Mouse (Mus musculus) heart, embryonic 10.5 days (tissue): Measurements from ENCODE around the gene Efcab3. TPM values are rescaled to one million over a fixed set of nuclear protein-coding genes. Genes with fewer than 3 reads are reported as not detected.
"Not testable (repeated sequence)": the region's sequence is repeated elsewhere in the genome, so short reads cannot be mapped to it uniquely, and the experiment has no call there.

ENCODE experiments used
- DNase-seq: peaks from one replicate; pipeline ENCODE4 v3.0.0-alpha.2; 2017; ENCODE audit warnings: low spot score
- H3K27ac ChIP-seq: fragments of 300-500 bp; sonication (generic); 2 replicates; pipeline ENCODE4 v1.5.1; 2016; ENCODE audit warnings: mild to moderate bottlenecking
- H3K27me3 ChIP-seq: fragments of 300-500 bp; sonication (generic); 2 replicates; pipeline ENCODE4 v1.6.1; 2016; ENCODE audit warnings: mild to moderate bottlenecking; ENCODE audit not compliant: poor library complexity, insufficient read depth, severe bottlenecking
- H3K36me3 ChIP-seq: fragments of 300-500 bp; sonication (generic); 2 replicates; pipeline ENCODE4 v1.6.1; 2016; ENCODE audit warnings: mild to moderate bottlenecking, moderate library complexity
- H3K4me1 ChIP-seq: fragments of 300-500 bp; sonication (generic); 2 replicates; pipeline ENCODE4 v1.6.1; 2016; ENCODE audit warnings: mild to moderate bottlenecking
- H3K4me3 ChIP-seq: fragments of 300-500 bp; sonication (generic); 2 replicates; pipeline ENCODE4 v1.5.1; 2016; ENCODE audit warnings: mild to moderate bottlenecking, moderate library complexity
- H3K9me3 ChIP-seq: fragments of 300-500 bp; sonication (generic); 2 replicates; pipeline ENCODE4 v1.6.1; 2016; ENCODE audit warnings: mild to moderate bottlenecking, moderate library complexity
- WGBS: fragments of 180-500 bp; shearing (Covaris S2); methylation state at CpG from one replicate; pipeline ENCODE4 v1.1.7; 2016; 5-methylcytosine and 5-hydroxymethylcytosine counted together
- polyA plus RNA-seq: library from polyadenylated mRNA; unstranded; fragments of >200 nt; fragmentation: Nextera tagmentation; extraction: Ambion mirVana; gene quantifications from 2 replicates; pipeline ENCODE4 v1.2.1, GENCODE M21; 2016

The Efcab3 gene
- polyA plus RNA-seq, result not detected in 2 replicates

DNA sequence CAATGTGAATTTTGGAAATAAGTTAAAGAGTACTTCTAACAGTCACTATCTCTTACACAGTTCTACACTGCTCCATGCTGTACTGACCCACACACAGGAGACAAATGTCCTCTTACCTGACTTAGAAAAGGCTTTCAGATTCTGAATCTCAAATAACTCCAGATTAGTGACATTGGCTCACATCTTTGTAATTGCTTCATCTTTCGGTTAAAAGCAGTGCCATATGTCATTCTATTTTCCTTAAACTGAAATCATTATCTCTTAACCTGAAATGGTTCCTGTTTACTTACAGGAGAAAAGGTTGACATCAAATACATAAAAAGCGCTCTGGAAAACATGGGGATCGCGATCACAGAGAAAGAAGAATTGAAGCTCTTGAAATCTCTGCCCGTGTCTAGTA, at the start of gene Efcab3:
TSS of gene Efcab3 (plus strand) at position 301 of the 400 bp plus-strand sequence.
- Histone ChIP-seq H3K36me3 (no peaks in the 10 kb centered on the region), H3K9me3 (no peaks in the 10 kb centered on the region), H3K27ac (no peak within 1 kb of the TSS), H3K27me3 (no peaks in the 10 kb centered on the region), H3K4me3 (no peak within 1 kb of the TSS), H3K4me1 (no peaks in the 10 kb centered on the region)
- WGBS, result 80% methylated on average over 5 of the region's 5 CpGs
- no peak for DNase-seq

DNA sequence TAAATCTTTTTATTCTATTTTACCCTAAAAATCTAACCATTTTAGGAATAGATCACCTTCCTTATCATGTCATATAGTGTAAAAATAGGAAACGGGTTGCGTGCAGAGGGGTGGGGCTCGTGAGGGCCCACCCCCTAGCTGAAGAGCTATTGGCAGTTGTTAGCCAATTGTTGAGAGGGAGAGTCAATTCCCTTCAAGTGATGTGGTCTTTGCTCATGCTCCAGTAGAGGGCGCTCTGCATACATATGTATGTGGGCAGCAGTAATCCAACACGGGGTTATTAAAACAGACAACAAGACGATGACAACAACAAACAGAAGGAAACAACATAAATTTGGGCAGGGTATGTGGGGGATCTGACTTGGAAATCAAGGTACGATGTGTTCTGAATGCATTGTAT, 42.3 kb upstream of the Efcab3 start:
- Histone ChIP-seq H3K27me3 (no peaks in the 10 kb centered on the region), H3K4me1 (no peaks in the 10 kb centered on the region), H3K4me3 (no peak overlapping the region), H3K27ac (no peak overlapping the region), H3K36me3 (no peaks in the 10 kb centered on the region), H3K9me3 (no peaks in the 10 kb centered on the region)
- no peak for DNase-seq
- WGBS, result 65% methylated on average over 7 of the region's 7 CpGs

DNA sequence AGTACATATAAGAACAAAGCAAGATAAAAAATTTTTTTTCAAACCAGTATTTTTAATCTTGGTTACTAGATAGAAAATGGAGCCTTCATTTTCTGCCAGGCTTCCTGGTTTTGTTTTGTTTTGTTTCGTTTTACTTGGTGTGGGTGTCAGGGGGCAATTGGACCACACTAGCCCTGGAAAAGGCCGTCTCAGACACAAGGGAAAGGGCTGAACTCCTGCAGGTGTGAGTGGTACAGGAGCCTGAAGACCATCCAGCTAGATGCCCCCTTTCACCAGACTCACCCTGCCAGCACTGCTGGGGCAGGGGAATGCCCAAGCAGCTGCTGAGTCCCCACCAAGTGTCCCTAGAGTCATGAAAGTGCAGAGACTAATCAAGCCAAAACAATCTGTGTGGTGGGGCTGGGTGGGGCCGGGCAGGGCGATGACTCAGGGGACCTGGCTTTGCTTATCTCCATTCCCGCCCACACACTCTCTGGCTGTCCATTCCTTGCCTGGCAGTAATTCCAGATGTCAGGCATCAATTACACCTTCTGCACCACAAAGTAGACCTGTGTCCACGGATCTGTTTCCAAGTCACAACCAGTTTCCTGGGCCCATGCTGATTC, 34.5 kb upstream of the Efcab3 start:
- WGBS, result 23% methylated on average over 6 of the region's 6 CpGs
- DNase-seq, result peak; percentile 90
- no peaks in the 10 kb centered on the region for H3K36me3 ChIP-seq

DNA sequence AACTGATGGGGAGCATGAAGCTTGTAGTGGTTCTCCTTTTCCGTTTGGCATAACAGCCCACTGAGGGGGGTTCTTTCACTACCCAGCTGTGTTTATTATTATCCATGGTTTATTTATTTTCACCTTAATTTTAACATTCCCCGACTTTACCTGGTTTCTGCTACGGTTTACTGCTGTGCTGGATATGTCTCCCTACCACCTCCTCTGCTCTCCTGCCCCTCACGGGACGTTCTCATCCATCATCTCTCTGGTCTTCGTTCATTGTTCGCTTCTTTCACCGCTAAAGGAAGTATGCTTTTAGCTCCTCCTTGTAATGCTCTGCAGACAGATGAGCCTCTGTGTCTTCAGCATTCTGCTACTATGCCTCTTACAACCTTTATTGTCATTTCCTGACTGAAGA, 33.9 kb upstream of the Efcab3 start:
- no peak for DNase-seq
- H3K36me3 ChIP-seq, result no peaks in the 10 kb centered on the region
- H3K9me3 ChIP-seq, result no peaks in the 10 kb centered on the region
- no peak overlapping the region for H3K4me3 ChIP-seq
- H3K27ac ChIP-seq, result no peak overlapping the region
- H3K4me1 ChIP-seq, result peaks cover 24% of the 10 kb centered on the region
- WGBS, result 63% methylated on average over 8 of the region's 8 CpGs
- no peaks in the 10 kb centered on the region for H3K27me3 ChIP-seq

More for the DNA sequence above, 34.5 kb upstream of the Efcab3 start:
- no peaks in the 10 kb centered on the region for H3K27me3 ChIP-seq
- H3K4me3 ChIP-seq, result no peak overlapping the region
- peaks cover 24% of the 10 kb centered on the region for H3K4me1 ChIP-seq
- no peaks in the 10 kb centered on the region for H3K9me3 ChIP-seq
- peak overlapping the region; percentile 29; the same call in 1 of the 2 replicates for H3K27ac ChIP-seq

DNA sequence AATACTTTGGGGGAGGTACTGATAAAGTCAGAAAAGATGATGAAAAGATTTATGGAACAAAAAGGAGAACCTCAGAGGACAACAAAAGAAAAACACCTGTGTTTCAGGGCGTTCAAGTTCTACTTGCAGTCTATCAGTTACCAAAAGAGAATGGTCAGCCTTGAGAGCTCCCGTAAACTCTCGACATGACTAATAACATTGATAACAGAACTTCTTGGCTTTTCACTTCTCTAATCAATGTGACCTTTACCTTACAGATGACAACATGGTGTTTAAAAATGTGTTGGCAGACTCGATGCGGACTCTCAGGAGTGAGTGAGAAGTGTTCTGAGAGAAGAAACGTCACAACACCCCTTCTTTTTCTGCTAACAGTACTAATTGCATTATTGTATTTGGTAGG, 33.2 kb upstream of the Efcab3 start:
- H3K4me3 ChIP-seq, result no peak overlapping the region
- no peak for DNase-seq

DNA sequence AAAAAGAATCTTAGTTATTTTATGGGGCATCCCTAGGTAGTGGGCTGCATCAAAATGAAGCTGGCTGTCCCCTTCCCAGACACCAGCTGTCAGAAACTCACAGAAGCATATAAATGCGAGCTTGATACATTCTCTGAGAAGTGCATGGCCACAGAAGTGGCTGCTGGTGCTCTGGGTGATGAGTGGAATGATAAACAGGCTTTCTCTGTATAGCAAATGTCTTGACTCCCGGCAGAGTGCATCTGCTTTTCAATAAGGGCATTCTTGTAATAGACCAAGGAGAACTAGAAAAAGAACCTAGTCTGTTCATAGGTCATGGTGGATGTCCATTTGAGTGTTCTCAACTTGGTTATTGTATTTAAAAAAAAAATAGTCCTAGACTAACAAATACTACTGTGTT, 32.3 kb upstream of the Efcab3 start:
- no peaks in the 10 kb centered on the region for H3K27me3 ChIP-seq
- no peaks in the 10 kb centered on the region for H3K36me3 ChIP-seq
- 43% methylated on average over 2 of the region's 2 CpGs for WGBS
- DNase-seq, result no peak
- H3K4me3 ChIP-seq, result no peak overlapping the region
- peaks cover 24% of the 10 kb centered on the region for H3K4me1 ChIP-seq
- H3K27ac ChIP-seq, result no peak overlapping the region
- no peaks in the 10 kb centered on the region for H3K9me3 ChIP-seq

More for the DNA sequence above, 33.2 kb upstream of the Efcab3 start:
- no peaks in the 10 kb centered on the region for H3K36me3 ChIP-seq
- peaks cover 24% of the 10 kb centered on the region for H3K4me1 ChIP-seq
- WGBS, result 45% methylated on average over 6 of the region's 6 CpGs
- H3K27ac ChIP-seq, result no peak overlapping the region
- H3K27me3 ChIP-seq, result no peaks in the 10 kb centered on the region
- no peaks in the 10 kb centered on the region for H3K9me3 ChIP-seq

DNA sequence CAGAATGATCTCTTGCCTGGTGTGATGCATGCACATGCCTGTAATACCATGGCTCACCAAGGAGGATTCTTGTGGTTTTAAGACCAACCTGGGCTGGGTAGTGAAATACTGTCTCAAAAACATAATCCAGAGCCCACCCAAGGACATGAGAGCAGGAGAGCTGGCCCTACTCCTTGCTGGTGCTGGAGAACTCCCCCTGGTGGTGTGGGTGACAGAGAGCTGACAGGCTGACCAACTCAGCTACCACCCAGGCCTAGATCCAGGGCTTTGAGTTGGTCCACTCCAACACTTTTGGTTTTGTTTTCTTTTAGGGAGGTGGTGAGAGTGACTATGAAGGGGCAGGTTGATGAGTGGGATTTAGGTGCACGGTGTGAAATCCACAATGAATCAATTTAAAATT, 28.3 kb upstream of the Efcab3 start:
- no peak for DNase-seq
- H3K36me3 ChIP-seq, result no peaks in the 10 kb centered on the region
- H3K27ac ChIP-seq, result no peak overlapping the region
- no peaks in the 10 kb centered on the region for H3K27me3 ChIP-seq
- peaks cover 10% of the 10 kb centered on the region; the same call in 1 of the 2 replicates for H3K4me1 ChIP-seq
- no peak overlapping the region for H3K4me3 ChIP-seq
- no peaks in the 10 kb centered on the region for H3K9me3 ChIP-seq
- 86% methylated on average over 1 of the region's 1 CpGs for WGBS

DNA sequence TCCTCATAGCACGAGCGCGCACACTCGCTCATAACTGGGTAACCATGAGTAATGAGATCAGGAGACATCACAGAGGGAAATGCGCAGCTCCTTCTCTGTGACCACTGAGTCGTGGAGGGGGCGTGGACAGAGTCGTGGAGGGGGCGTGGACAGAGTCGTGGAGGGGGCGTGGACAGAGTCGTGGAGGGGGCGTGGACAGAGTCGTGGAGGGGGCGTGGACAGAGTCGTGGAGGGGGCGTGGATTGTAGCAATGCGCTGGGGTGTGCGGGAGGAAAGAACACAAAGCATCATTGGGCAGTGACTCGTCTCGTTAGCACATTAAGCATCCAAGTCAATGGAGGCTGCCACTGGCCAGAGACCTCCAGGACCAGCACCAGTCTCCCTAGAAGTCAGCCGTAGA, 49.1 kb downstream of the Efcab3 start:
- H3K27me3 ChIP-seq, H3K4me3 ChIP-seq, H3K9me3 ChIP-seq, H3K4me1 ChIP-seq, H3K36me3 ChIP-seq, H3K27ac ChIP-seq, DNase-seq: not testable (repeated sequence)
- 67% methylated on average over 22 of the region's 22 CpGs for WGBS

DNA sequence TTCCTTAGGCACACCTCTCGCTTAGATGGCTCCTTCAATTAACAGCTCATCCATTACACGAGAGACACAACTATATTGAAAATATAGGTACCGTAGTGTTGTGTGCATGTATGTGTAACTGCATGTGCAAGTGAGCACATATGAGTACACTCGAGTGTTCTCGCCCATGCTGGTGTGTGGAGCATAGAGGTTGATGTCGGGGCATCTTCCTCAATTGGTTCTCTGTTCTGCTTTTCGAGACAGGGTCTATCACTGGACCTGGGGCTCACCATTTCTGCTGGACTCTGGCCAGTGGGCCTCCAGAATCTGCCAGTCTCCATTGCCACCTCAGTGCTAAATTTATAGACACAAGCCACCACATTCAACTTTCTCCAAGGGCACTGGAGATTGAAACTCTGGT, 54.4 kb downstream of the Efcab3 start:
- Histone ChIP-seq H3K4me3 (no peak overlapping the region), H3K27me3 (no peaks in the 10 kb centered on the region), H3K27ac (no peak overlapping the region), H3K9me3 (no peaks in the 10 kb centered on the region), H3K36me3 (no peaks in the 10 kb centered on the region), H3K4me1 (no peaks in the 10 kb centered on the region)
- WGBS, result 81% methylated on average over 7 of the region's 7 CpGs
- DNase-seq, result no peak

DNA sequence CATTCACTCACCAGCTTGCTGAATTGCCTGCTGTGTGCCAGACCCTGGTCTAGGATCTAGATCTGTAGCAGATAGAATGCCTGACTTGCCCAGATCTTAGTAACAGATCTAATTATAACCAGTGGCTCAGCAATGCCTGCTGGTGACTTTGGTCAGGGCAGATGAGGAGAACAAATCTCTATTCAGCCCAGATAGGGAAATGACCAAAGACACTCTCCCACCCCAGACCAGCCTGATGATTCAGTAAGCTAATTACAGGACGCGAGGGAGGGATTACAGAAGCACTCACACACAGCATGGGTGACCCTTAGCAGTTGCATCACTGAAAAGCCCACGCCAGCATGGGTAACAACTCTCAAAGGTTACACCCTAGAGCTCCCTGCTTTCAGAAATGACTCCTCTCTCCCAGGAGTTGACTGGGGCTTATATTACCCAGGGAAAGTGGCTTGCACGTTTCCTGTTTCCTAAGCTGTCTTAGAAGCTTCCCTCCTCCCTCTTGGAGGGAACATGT, 57.2 kb downstream of the Efcab3 start:
- no peak for DNase-seq
- Histone ChIP-seq H3K36me3 (no peaks in the 10 kb centered on the region), H3K4me3 (no peak overlapping the region), H3K9me3 (no peaks in the 10 kb centered on the region), H3K27me3 (no peaks in the 10 kb centered on the region), H3K4me1 (no peaks in the 10 kb centered on the region), H3K27ac (no peak overlapping the region)
- 29% methylated on average over 4 of the region's 4 CpGs for WGBS

DNA sequence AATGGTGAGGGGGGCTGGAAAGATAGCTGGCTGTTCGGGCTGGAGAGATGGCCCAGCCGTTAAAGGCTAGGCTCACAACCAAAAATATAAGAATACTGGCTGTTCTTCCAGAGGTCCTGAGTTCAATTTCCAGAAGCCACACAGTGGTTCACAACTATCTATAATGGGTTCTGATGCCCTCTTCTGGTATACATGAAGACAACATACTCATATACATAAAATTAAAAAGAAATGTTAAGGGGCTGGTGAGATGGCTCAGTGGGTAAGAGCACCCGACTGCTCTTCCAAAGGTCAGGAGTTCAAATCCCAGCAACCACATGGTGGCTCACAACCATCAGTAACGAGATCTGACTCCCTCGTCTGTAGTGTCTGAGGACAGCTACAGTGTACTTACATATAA, 58.4 kb downstream of the Efcab3 start:
- H3K27me3 ChIP-seq, H3K27ac ChIP-seq, H3K4me1 ChIP-seq, DNase-seq, H3K36me3 ChIP-seq, H3K4me3 ChIP-seq, H3K9me3 ChIP-seq: not testable (repeated sequence)
- WGBS, result 73% methylated on average over 5 of the region's 5 CpGs

DNA sequence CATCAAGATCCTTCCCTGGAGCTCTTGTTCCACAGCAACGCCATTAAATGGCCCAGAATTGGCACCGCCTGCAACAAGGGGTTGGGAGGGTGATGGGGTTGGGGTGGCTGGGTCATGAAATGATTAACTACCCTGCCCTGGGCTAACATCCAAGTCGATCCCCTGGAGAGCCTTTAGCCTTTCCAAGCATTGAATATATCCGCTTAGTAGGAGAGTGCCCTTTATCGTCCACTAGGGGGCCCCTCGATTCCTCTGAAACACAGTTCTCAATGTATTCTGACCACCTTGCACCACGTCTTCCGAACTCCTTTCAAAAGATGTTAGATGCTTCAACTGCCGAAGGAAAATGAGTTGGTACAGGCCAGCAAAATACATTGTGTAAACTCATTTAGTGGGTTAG, 60.6 kb downstream of the Efcab3 start:
- Histone ChIP-seq H3K27me3 (no peaks in the 10 kb centered on the region), H3K4me3 (no peak overlapping the region), H3K4me1 (peaks cover 10% of the 10 kb centered on the region), H3K27ac (no peak overlapping the region), H3K36me3 (peaks cover 4% of the 10 kb centered on the region; the same call in 1 of the 2 replicates), H3K9me3 (no peaks in the 10 kb centered on the region)
- 13% methylated on average over 9 of the region's 9 CpGs for WGBS
- DNase-seq, result no peak

DNA sequence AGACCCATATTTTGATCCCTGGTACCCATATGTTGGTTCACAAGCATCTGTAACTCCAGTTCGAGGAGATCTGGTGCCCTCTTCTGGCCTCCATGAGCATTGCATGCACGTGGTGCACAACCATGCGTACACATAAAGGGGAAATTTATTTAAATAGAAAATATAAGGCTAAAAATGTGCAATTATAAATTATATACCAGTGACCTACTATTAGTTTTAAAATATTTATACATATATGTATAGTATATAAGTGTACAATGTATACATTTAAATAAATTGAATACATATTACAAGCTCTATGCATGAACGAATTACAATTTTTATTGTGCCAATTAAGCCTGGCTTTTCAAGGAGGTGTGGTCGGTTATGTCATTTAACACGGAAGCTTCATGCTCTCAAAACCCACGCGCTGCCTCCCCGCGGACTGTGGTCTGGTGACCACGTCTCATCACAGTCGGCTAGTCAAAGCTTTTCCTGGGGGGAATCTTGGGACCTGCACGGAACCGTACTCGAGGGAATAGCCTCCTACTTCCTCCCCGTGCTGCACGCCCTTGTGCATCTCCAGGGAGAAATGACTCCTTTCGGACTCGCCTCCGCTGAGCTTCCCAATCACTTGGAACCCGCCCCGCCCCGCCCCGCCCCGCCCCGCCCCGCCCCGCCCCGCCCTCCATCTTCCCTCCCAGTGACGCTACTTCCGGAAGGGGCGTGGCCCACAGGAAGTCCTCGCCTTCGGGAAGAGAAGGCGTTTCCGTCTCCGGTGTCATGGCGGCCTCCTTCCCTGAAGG, 62.5 kb downstream of the Efcab3 start, which contains the start of gene Mettl2:
TSS of gene Mettl2 (plus strand) at position 691 of the 785 bp plus-strand sequence.
- Histone ChIP-seq H3K27ac (peak within 1 kb of the TSS; percentile 87), H3K4me1 (peaks cover 10% of the 10 kb centered on the region), H3K27me3 (no peaks in the 10 kb centered on the region), H3K9me3 (no peaks in the 10 kb centered on the region), H3K36me3 (peaks cover 23% of the 10 kb centered on the region), H3K4me3 (peak within 1 kb of the TSS; percentile 89)
- WGBS, result 2% methylated on average over 29 of the region's 38 CpGs
- peak; percentile 91 for DNase-seq
